Mouse (Mus musculus) layer of hippocampus, adult 11-12 months (tissue): ENCODE data around the gene Itih3.

Experiments
- DNase-seq: peaks from one replicate; pipeline ENCODE4 v3.0.0; 2022; ENCODE audit warnings: low spot score

The Itih3 gene

GRCm38 (mm10) chr14:30902628-30903027 is 20.9 kb downstream of the Itih3 start:
- no peak for DNase-seq

- no peak for DNase-seq
Observed at GRCm38 (mm10) chr14:30899972-30900371, 23.6 kb downstream of the Itih3 start.

GRCm38 (mm10) chr14:30888271-30888732 is 35.3 kb downstream of the Itih3 start:
- no peak for DNase-seq

GRCm38 (mm10) chr14:30886204-30886603 is 37.4 kb downstream of the Itih3 start, which contains the start of gene Itih4:
Itih4 (plus strand) TSS chr14:30886476.
- no peak for DNase-seq

- no peak for DNase-seq
Observed at GRCm38 (mm10) chr14:30885298-30885697, 38.3 kb downstream of the Itih3 start.

DNA sequence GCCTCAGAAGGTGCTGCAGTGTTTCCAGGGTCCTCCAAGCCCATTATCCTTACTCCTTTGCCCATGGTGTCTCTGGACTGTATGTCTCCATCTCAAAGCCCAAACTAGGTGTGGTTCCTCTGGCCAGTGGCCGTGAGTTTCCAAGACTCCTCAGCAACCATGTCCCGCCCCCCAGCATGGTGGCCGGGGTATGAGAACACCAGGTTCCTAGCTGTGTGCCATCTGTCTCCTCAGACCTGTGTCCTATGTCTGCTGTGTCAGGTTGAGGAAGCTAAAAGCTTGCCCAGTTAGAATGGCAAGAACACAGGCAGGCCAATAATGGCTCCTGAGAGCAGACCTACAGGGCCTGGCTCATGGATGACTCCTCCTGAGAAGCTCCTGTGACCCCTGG is 41.8 kb downstream of the Itih3 start:
- no peak for DNase-seq

DNA sequence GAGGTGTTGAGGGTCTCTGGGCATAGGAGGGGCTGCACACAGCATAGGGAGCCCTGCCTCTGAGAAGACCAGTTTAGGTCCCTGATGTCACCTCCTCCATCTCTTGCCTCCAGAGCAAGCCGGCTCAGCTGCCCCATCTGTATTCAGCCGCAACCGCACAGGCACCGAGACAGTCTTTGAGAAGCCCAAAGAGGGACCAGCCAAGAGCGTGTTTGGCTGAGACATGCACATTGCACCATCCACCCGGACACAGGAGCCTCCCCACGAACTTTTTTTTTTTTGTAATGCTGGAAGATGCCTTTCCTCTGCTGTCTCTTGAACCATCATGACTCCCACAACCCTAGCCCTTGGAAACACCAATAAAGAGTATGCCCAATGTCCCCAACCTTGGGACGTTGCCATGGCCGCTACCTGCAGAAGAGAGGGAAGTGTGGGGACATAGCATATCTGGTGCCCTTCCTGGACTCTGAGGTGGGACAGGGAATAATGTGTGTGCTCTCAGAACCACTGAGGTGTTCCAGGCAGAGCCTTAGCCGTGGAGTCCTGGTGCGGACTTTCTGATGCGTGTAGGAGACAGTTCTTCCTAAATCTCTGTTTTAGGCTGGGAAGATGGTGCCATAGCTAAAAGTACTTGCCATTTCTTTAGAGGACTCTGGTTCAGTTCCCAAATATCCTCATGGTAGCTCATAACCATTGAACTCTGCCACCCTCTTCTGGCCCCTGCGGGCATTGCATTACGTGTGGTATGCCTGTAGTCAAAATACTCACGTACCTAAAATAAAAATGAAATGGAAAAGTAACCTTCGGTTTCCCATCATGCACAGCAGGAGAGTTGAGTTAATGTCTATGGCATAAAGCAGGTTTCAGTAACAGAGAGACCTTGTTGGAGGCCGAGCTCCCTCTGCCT is 42.5 kb downstream of the Itih3 start:
- peak; percentile 60 for DNase-seq

DNA sequence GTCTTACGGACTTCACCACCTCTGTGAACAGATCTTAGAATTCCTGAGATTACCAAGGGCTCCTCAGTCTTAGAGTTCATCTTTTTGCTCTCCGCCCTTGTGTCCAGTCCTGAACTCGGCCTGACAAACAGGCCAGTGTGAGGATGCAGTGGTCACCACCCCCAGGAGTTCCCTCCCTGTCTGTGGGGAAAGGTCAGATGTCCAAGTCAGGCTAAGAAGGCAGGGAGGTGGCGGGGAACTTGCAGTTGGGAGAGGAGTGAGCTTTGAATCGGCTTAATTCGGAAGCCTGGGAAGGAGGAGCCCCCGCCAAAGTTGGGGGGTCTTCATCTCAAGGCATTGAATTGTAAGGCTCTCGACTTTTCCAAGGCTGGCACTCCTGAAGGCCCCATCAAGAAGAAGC is 43.3 kb downstream of the Itih3 start:
- DNase-seq, result no peak

GRCm38 (mm10) chr14:30879794-30880193 is 43.8 kb downstream of the Itih3 start:
- no peak for DNase-seq

DNA sequence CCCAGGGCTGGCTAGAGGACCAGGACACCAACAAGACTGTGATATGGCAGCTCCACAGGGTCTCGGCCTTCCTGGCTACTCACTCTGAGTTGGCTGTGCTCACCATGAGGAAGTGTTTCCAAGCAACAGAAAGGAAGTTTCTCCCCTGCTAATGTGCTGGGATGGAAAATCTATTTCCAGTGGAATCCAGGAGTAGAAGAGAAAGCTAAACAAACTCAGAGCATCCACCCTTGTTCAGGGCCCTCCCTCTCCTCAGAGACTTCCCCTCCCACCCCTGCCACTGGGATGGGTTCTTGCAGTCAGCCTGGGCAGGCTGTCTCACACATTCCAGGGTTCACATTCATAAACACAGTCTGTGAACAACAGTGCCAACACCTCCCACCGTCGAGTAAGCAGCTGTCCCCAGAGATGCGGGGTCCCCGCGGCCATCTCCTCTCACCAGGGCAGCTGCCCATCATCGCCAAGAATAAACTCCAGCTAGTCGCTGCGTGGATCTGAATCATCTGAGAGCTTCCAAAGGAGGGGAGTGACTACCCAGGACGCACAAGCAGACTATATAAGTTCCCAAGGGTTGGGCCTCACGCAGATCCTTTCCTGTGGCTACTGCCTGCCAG is 44.5 kb downstream of the Itih3 start, which contains the start of gene Mustn1:
Mustn1 (plus strand) TSS at position 243 of the 614 bp plus-strand sequence.
- no peak for DNase-seq

- DNase-seq, result no peak
Observed at GRCm38 (mm10) chr14:30877827-30878226, 45.7 kb downstream of the Itih3 start.

GRCm38 (mm10) chr14:30876451-30876850 is 47.1 kb downstream of the Itih3 start:
- no peak for DNase-seq

DNA sequence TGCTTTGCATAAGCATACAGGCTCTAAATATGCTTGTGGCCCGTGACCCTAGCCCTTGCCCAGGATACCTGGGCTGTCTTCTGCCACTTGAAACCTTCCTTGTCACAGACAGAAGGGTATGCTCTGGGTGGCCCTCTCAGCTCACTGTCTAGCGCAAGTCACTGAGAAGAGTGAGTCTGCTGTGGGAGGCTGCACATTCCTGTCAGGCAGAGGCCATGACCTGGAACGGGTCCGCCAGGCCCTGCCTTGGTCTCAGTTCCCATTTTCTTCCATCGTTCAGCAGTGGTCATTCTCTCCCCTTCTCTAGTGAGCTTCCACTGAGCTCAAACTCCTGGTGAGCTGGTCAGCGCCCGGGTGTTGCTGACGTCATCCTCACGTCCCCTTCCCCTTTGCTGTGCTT is 47.6 kb downstream of the Itih3 start:
- no peak for DNase-seq

- no peak for DNase-seq
Observed at GRCm38 (mm10) chr14:30875130-30875865, 48.3 kb downstream of the Itih3 start.

- no peak for DNase-seq
Observed at GRCm38 (mm10) chr14:30874095-30874700, 49.4 kb downstream of the Itih3 start.

DNA sequence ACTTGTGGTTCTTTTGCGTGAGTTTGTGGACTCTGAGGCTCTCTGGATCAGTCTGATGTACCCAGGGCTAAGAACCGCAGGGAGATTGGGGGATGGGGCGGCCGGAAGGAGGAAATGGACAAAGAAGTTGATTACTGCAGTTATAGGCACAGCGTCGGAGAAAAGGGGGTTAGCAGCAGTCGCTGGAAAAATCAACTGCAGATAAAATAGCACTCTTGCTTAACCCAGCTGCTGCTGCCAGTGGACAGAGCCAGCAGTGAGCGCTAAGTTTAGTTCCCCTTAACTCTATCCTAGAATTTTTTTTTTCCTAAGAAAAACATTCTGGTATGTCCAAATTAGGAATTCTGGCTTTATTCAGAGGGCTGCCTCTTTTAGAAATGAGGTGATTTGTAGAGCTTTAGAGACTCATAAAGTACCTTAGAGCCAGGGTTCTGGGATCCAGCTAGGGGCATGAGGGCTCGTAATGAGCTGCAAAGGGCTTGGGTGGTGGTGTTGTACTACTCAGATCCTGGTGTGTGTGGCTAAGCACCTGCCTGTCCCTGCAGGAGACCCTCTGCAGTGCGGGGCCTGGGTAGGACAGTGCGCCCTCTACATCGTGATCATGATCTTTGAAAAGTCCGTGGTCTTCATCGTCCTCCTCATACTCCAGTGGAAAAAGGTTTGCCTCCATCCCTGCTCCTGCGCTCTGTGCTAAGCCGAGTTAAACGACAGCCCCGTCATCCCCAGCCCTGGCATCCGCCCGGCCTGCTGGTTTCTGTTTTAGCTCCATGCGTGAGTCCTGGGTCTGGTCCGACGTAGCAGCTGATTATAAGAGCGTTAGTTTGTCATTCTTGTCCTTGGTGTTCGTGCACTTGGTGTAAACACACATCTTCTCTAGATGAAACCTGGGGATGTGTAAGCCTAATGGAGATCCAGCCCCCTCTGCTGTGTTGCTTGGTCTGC is 53.1 kb downstream of the Itih3 start:
- no peak for DNase-seq

DNA sequence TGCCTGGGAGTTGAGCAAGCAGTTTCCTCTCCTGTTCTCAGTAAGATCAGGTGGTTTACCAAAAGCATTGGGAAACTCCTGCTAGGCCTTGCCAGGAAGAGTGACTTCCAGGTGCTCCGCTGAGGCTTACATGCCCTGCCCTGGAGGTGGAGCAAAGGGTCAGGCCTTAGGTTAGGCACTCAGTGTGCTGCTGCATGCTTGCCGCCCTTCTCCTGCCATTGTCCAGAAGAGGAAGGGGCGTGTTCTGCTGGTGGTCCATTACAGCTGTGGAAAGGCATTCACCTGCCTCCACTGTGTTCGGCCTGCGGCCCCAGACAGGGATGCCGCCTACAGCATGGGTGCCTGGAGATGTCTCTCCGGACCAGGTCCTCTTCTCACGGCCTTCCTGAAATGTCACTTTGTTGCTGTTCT is 54.2 kb downstream of the Itih3 start:
- DNase-seq, result no peak

- no peak for DNase-seq
Observed at GRCm38 (mm10) chr14:30868826-30869225, 54.7 kb downstream of the Itih3 start.

- peak; percentile 72 for DNase-seq
Observed at GRCm38 (mm10) chr14:30867042-30867441, 56.5 kb downstream of the Itih3 start.

- DNase-seq, result no peak
Observed at GRCm38 (mm10) chr14:30865311-30865710, 58.2 kb downstream of the Itih3 start.

- DNase-seq, result no peak
Observed at GRCm38 (mm10) chr14:30862368-30862767, 61.2 kb downstream of the Itih3 start.
